Mouse (Mus musculus) hindbrain, embryonic 10.5 days (tissue): Measurements from ENCODE around the gene Adamts8. TPM values are rescaled to one million over a fixed set of nuclear protein-coding genes. Genes with fewer than 3 reads are reported as not detected.
A peak's percentile ranks its signal among the peaks of the same experiment; 100 is the strongest.

Experiments
- DNase-seq: peaks from one replicate; pipeline ENCODE4 v3.0.0-alpha.2; 2017; ENCODE audit warnings: low spot score
- H3K27ac ChIP-seq: fragments of 300-500 bp; sonication (generic); 2 replicates; pipeline ENCODE4 v1.5.1; 2016; ENCODE audit warnings: mild to moderate bottlenecking, moderate library complexity
- H3K27me3 ChIP-seq: fragments of 300-500 bp; sonication (generic); 2 replicates; pipeline ENCODE4 v1.6.1; 2016; ENCODE audit warnings: mild to moderate bottlenecking; ENCODE audit not compliant: poor library complexity, insufficient read depth, severe bottlenecking
- H3K36me3 ChIP-seq: fragments of 300-500 bp; sonication (generic); 2 replicates; pipeline ENCODE4 v1.6.1; 2016; ENCODE audit warnings: mild to moderate bottlenecking, moderate library complexity
- H3K4me1 ChIP-seq: fragments of 300-500 bp; sonication (generic); replicated peaks from 2 replicates; pipeline ENCODE4 v1.6.1; 2016; ENCODE audit warnings: mild to moderate bottlenecking
- H3K4me3 ChIP-seq: fragments of 300-500 bp; sonication (generic); 2 replicates; pipeline ENCODE4 v1.5.1; 2016; ENCODE audit warnings: mild to moderate bottlenecking, moderate library complexity
- H3K9me3 ChIP-seq: fragments of 300-500 bp; sonication (generic); 2 replicates; pipeline ENCODE4 v1.6.1; 2016; ENCODE audit warnings: mild to moderate bottlenecking, moderate library complexity
- WGBS: fragments of 180-500 bp; shearing (Covaris S2); methylation state at CpG from one replicate; pipeline ENCODE4 v1.1.7; 2016; 5-methylcytosine and 5-hydroxymethylcytosine counted together
- polyA plus RNA-seq: library from polyadenylated mRNA; unstranded; fragments of >200 nt; fragmentation: Nextera tagmentation; extraction: Ambion mirVana; gene quantifications from 2 replicates; pipeline ENCODE4 v1.2.1, GENCODE M21; 2016

Gene Adamts8
- 2.6 TPM in 2 replicates for polyA plus RNA-seq

DNA sequence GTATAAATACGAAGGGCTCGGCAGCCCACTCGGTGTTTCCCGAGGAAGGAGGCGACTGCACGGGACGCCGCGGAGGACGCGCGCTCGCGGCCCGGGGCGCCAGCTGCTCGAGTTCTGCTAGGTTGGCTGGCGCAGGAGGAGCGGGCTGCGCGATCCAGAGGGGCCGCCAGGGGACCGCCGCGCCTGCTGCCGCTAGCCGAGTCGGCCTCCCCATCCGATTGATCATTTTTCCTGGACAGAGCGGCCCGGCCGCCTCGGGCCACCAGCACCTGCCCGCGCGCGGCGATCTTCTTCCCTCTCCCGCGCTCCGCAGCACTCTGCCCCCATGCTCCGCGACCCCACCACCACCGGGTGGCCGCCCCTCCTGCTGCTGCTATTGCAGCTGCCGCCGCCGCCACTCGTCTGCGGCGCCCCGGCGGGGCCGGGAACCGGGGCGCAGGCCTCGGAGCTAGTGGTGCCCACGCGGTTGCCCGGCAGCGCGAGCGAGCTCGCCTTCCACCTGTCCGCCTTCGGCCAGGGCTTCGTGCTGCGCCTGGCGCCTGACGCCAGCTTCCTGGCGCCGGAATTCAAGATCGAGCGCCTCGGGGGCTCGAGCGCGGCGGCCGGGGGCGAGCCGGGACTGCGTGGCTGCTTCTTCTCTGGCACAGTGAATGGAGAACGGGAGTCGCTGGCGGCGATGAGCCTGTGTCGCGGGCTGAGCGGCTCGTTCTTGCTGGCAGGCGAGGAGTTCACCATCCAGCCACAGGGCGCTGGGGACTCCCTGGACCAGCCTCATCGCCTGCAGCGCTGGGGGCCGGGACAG lies at the start of gene Adamts8:
Gene Adamts8, plus strand, starts transcription at position 51 of the 802 bp plus-strand sequence.
- Histone ChIP-seq H3K4me3 (peak within 1 kb of the TSS; percentile 72), H3K4me1 (peaks cover 22% of the 10 kb centered on the region; the same call in 1 of the 2 replicates), H3K27ac (peak within 1 kb of the TSS; percentile 83), H3K27me3 (peaks cover 69% of the 10 kb centered on the region), H3K36me3 (no peaks in the 10 kb centered on the region), H3K9me3 (no peaks in the 10 kb centered on the region)
- WGBS: under 1% methylated on average over 94 of the region's 96 CpGs
- DNase-seq: peak; percentile 75

DNA sequence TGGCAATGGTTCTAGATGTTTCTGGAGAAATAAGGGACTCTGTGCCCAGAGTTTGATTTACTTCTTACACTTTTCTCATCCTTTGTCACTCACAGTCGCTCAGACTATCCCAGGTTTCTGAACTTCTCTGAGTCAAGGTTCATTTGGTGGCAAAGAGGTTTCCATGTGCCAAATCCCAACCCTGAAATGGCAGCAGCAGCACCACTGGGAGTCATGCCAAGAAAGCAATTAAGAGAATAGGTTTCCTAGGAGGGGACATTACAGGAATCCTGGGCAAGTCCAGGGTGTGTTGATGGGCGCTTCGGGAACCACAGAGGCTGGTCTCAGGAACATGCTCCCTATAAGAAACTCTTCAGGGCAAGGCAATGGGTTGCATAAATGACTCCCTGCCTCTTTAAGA lies 46.7 kb upstream of the Adamts8 start:
- H3K27me3 ChIP-seq: no peaks in the 10 kb centered on the region
- DNase-seq: no peak
- WGBS: 83% methylated on average over 3 of the region's 3 CpGs
- no peak overlapping the region for H3K27ac ChIP-seq
- no peaks in the 10 kb centered on the region for H3K4me1 ChIP-seq
- no peak overlapping the region for H3K4me3 ChIP-seq
- no peaks in the 10 kb centered on the region for H3K36me3 ChIP-seq
- no peaks in the 10 kb centered on the region for H3K9me3 ChIP-seq

DNA sequence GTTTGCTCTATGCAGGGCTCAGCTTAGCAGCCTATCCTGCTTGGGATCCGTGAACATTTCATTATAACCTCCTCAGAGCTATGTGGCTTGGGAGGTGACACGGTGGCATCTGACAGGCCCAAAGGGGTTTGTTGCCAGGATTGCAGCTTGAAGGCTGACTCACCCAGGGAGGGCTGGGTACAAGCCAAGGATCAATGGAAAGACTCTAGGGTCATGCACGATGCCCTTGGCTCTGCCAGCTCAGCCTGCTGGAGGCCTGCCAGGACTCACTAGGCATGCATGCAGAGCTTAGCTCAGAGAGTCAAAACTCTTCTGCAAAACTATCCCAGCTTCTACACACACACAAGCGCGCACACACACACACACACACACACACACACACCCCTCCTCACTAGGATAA lies 45.6 kb upstream of the Adamts8 start:
- Histone ChIP-seq H3K9me3 (no peaks in the 10 kb centered on the region), H3K27ac (no peak overlapping the region), H3K27me3 (no peaks in the 10 kb centered on the region), H3K36me3 (no peaks in the 10 kb centered on the region), H3K4me3 (no peak overlapping the region), H3K4me1 (no peaks in the 10 kb centered on the region)
- WGBS: 81% methylated on average over 5 of the region's 5 CpGs
- DNase-seq: no peak

DNA sequence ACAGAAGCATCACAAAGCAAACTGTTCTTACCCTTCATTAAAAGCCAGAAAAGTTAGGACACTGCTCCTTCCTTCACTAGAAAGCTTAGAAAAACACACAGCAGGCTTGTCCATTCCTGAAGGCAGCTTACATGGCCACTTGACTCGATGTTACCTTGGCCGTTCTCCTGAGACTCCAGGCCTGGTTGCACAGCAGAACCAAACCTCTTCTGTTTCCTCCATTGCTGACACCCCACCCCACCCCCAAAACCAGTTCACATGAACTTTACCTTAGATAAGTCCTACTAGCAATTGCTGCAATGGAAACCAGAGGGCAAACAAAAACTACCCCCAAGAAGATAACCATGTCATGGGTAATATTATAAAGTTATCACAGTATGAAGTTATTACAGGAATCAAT lies 45.2 kb upstream of the Adamts8 start:
- no peak for DNase-seq
- Histone ChIP-seq H3K4me3 (no peak overlapping the region), H3K9me3 (no peaks in the 10 kb centered on the region), H3K27me3 (no peaks in the 10 kb centered on the region), H3K36me3 (peaks cover 4% of the 10 kb centered on the region; the same call in 1 of the 2 replicates), H3K27ac (no peak overlapping the region), H3K4me1 (no peaks in the 10 kb centered on the region)
- WGBS: 88% methylated on average over 2 of the region's 2 CpGs

DNA sequence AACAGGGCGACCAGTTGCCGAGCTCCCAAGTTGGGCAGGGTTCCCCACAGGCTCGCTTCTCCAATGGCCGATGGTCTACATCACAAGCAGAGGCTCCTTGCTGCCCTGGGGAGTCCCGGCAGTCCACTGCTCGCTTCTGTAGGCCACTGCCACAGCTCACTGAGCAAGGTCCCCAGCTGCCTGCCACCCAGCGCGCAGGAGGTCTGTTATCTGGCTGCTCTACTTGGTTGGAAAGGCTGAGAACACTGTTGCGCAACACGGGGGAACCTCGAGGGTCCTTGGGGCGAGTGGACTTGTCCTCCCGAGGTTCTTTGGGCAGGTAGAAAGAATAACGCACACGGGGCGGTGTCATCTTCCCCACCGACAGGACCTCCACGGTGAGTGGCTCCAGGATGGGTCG lies 40.2 kb upstream of the Adamts8 start:
- no peaks in the 10 kb centered on the region for H3K9me3 ChIP-seq
- no peak for DNase-seq
- no peaks in the 10 kb centered on the region for H3K4me1 ChIP-seq
- H3K36me3 ChIP-seq: peaks cover 13% of the 10 kb centered on the region; the same call in 1 of the 2 replicates
- no peak overlapping the region for H3K27ac ChIP-seq
- 94% methylated on average over 19 of the region's 19 CpGs for WGBS
- H3K4me3 ChIP-seq: no peak overlapping the region
- no peaks in the 10 kb centered on the region for H3K27me3 ChIP-seq

DNA sequence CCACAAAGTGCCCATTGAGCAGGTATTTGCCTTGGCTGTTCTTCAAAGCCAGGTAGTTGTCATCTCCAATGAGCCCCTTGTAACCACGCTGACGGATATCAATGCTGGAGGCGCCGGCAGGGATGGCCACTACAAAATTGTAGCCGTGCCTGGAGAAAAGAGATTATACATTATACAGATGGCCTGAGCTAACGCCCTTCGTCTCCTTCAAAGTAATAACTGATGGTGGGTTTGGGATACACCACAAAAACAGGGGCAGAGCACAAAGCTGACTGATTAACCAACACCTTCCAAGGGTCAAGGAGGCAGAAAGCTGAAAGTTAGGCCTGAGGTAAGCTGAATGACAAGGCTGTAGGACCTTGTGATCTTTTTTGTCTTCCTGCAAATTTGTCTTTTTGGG lies 39.7 kb upstream of the Adamts8 start:
- H3K4me3 ChIP-seq: no peak overlapping the region
- no peak overlapping the region for H3K27ac ChIP-seq
- peaks cover 13% of the 10 kb centered on the region; the same call in 1 of the 2 replicates for H3K36me3 ChIP-seq
- H3K4me1 ChIP-seq: 0 out of 2 replicates have a peak, but pooled peaks cover under 1% of the 10 kb centered on the region
- H3K9me3 ChIP-seq: no peaks in the 10 kb centered on the region
- WGBS: 96% methylated on average over 7 of the region's 7 CpGs
- DNase-seq: no peak
- H3K27me3 ChIP-seq: no peaks in the 10 kb centered on the region

DNA sequence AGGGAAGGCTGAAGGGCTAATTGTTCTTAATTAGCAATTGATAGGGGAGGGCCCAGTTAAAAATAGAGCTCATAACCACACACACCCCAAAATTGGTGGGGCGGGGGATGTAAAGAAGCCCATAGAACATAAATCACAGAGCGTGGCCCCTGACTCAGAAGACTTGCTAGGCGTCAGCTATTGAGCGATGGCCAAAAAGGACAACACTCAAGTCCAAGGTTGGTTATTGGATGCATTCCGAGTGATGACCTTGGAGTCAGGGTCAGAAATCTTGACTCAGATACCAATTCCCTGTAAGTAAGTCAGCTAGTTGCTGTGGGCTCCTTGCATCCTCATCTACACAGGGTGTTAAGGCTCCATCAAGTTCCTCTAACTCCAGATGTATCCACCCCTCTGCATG lies 39.1 kb upstream of the Adamts8 start:
- Histone ChIP-seq H3K27me3 (no peaks in the 10 kb centered on the region), H3K9me3 (no peaks in the 10 kb centered on the region), H3K4me3 (no peak overlapping the region), H3K4me1 (0 out of 2 replicates have a peak, but pooled peaks cover 3% of the 10 kb centered on the region), H3K27ac (no peak overlapping the region), H3K36me3 (peaks cover 13% of the 10 kb centered on the region; the same call in 1 of the 2 replicates)
- no peak for DNase-seq
- 94% methylated on average over 5 of the region's 5 CpGs for WGBS

DNA sequence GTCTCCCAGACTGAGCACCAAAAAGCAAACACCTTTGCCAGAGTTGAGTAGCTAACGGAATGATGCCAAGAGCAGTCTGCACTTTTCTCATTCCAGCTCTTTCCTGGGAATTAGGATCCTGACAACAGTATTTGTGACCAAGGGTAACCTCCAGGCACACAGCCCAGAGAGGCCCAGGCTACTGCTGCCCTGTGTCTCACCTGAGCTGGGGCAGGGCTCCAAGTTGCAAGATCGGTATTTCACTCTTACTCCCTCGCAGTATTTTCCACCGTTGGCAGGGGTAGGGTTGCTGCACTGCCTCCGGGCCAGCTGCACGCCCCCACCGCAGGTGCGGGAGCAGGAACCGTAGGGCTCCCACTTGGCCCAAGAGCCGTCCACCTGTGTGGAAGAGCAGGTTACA lies 36.5 kb upstream of the Adamts8 start:
- 89% methylated on average over 10 of the region's 10 CpGs for WGBS
- Histone ChIP-seq H3K27ac (no peak overlapping the region), H3K36me3 (peaks cover 13% of the 10 kb centered on the region; the same call in 1 of the 2 replicates), H3K27me3 (no peaks in the 10 kb centered on the region), H3K4me1 (0 out of 2 replicates have a peak, but pooled peaks cover 3% of the 10 kb centered on the region), H3K9me3 (no peaks in the 10 kb centered on the region), H3K4me3 (no peak overlapping the region)
- no peak for DNase-seq

DNA sequence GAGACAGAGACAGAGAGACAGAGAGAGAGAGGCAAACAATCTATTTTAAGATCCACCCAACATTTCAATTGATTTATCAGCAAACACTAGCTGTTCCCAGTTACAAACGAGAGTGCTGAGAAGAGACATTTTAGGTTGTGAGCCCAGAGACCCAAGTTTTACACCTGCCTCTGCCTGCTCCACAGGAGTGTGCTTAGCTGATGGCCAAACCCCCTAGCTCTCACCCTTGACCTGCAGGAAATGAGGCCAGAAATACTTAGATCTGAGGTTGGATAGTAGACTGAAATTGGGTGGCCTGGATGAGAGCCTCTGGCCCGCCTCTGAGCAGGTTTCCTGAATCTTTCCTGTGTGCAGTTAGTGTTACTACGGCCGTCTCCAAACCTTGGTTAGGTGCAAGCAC lies 35.9 kb upstream of the Adamts8 start:
- DNase-seq: no peak
- no peak overlapping the region for H3K4me3 ChIP-seq
- H3K36me3 ChIP-seq: peaks cover 13% of the 10 kb centered on the region; the same call in 1 of the 2 replicates
- no peaks in the 10 kb centered on the region for H3K27me3 ChIP-seq
- whole genome bisulfite sequencing: 84% methylated on average over 4 of the region's 4 CpGs
- H3K9me3 ChIP-seq: no peaks in the 10 kb centered on the region
- H3K4me1 ChIP-seq: 0 out of 2 replicates have a peak, but pooled peaks cover 3% of the 10 kb centered on the region
- no peak overlapping the region for H3K27ac ChIP-seq

DNA sequence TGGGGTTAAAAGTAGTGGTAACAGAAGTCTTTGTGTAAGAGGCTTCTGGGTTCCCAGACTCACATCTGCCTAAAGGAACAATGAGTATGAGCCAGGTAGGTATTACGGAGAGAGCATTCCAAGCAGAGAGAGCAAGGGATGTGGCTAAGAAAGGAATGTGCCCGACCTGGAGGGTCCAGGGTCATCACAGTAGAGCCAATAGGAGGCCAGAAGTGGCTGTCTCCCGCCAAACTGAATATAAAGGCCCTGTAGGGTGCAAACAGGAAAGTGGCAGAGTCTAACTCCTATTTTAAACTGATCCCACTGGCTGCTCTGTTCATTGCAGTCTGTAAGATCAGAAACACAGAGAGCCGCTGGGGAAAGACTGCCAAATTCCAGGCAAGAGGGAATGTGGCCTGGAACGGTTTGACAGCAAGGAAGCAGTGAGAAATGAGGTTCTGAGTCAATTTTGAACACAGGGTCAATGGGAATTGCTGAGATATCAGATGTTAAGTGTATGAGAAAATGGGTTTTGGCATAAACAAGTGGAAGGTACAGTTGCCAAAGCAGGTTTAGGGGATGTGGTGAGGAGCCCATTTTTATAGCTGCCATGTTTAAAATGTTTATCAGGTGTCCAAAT lies 34.6 kb upstream of the Adamts8 start:
- H3K27ac ChIP-seq: no peak overlapping the region
- H3K27me3 ChIP-seq: no peaks in the 10 kb centered on the region
- H3K4me1 ChIP-seq: 0 out of 2 replicates have a peak, but pooled peaks cover 3% of the 10 kb centered on the region
- 60% methylated on average over 5 of the region's 5 CpGs for WGBS
- H3K36me3 ChIP-seq: 0 out of 2 replicates have a peak, but pooled peaks cover 5% of the 10 kb centered on the region
- DNase-seq: no peak
- H3K9me3 ChIP-seq: no peaks in the 10 kb centered on the region
- H3K4me3 ChIP-seq: no peak overlapping the region

DNA sequence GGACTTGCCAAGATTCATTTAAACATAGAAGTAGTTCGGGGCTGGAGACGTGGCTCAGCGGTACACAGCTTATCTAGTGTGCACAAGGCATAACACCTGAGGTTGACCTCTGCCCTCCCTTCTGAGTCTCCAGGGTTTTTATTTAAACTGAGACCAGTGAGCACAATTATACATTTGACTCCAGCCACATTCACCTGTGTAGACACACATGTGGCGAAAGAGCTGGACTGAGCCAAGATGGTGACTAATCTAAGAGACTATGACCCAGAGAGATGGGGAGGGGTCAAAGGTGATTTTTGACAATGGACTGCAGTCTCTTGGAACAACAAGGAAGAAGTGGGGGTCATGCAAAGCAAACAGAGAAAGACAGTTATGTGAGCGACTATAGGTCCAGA lies 34.1 kb upstream of the Adamts8 start:
- H3K27ac ChIP-seq: no peak overlapping the region
- no peaks in the 10 kb centered on the region for H3K27me3 ChIP-seq
- WGBS: 83% methylated on average over 5 of the region's 5 CpGs
- DNase-seq: no peak
- H3K4me3 ChIP-seq: no peak overlapping the region
- no peaks in the 10 kb centered on the region for H3K9me3 ChIP-seq
- 0 out of 2 replicates have a peak, but pooled peaks cover 3% of the 10 kb centered on the region for H3K4me1 ChIP-seq
- H3K36me3 ChIP-seq: 0 out of 2 replicates have a peak, but pooled peaks cover 5% of the 10 kb centered on the region

DNA sequence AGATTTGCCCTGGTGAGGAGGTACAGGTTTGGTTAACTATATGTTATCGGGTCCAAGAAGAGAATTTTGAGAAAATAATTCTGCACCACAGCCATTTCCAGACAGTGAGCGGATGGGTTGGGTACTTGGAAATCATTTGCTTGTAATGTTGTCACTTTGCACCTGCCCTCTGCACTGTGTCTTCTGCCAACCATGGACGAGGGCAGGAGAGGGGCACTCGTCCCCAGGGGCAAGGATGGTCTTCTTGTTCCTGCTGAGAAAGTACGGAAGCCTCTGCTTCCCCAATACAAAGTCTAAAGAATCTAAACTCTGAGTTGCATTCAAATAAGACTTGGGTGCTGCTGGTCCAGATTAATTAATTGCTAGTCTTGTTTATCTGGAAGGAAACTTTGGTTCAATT lies 33.4 kb upstream of the Adamts8 start:
- no peak for DNase-seq
- WGBS: 83% methylated on average over 5 of the region's 5 CpGs
- Histone ChIP-seq H3K4me1 (0 out of 2 replicates have a peak, but pooled peaks cover 3% of the 10 kb centered on the region), H3K4me3 (no peak overlapping the region), H3K27ac (no peak overlapping the region), H3K9me3 (no peaks in the 10 kb centered on the region), H3K27me3 (no peaks in the 10 kb centered on the region), H3K36me3 (0 out of 2 replicates have a peak, but pooled peaks cover 5% of the 10 kb centered on the region)

DNA sequence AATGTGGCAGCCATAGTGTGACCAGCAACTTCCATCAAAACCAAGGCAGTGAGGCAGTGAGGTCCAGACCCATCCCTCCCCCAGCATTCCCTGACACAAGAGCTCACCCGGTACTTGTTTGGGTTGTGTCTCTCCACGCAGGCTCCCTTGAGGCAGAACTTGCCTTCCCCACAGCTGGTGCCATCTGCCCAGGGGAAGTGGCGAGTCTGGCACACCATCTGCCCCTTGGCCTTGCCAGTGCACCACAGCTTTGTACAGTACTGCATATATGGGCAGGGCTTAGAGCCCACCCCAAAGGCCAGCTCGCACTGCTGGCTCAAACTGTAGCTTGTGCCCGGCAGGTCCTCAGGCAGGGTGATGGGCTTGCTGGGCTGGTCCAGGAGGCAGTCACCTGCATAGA lies 31.9 kb upstream of the Adamts8 start:
- Histone ChIP-seq H3K27me3 (no peaks in the 10 kb centered on the region), H3K4me3 (no peak overlapping the region), H3K36me3 (no peaks in the 10 kb centered on the region), H3K9me3 (no peaks in the 10 kb centered on the region), H3K4me1 (0 out of 2 replicates have a peak, but pooled peaks cover 3% of the 10 kb centered on the region), H3K27ac (no peak overlapping the region)
- 93% methylated on average over 5 of the region's 5 CpGs for WGBS
- DNase-seq: no peak
